Mouse (Mus musculus): ENCODE data around the gene Ndufb5. TPM values are rescaled to one million over a fixed set of nuclear protein-coding genes. Genes with fewer than 3 reads are reported as not detected.
"Not testable (repeated sequence)": the region's sequence is repeated elsewhere in the genome, so short reads cannot be mapped to it uniquely, and the experiment has no call there.

The Ndufb5 gene
- polyA plus RNA-seq, 1 experiment from 2014 or later: 270 TPM

DNA sequence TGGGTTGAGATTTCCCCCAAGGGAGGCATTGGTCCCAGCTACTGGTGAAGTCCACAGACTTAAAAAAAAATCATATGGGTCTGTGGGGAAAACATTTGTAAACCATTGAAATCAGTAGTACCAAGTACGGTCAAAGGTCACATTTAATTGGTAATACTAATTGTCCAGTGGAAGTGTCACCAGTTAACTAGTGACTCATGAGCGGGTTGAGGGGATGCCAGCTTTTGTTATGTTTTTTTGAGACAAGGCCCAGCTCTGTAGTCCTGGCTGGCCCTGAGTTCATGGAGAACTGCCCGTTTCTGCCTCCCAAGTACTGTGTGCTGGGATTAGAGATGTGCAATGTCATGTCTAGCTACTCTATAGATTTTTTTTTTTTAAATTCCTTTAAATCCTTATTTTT is 23.1 kb upstream of the Ndufb5 start:
- no peaks in the 10 kb centered on the region for H3K27me3 ChIP-seq (ENCODE audit: control insufficient read depth, insufficient read depth, low read length)
- H3K4me2 ChIP-seq (ENCODE audit: low read depth, low read length, severe bottlenecking): no peak overlapping the region
- no peak overlapping the region for H3K4me3 ChIP-seq (ENCODE audit: low read depth, low read length)
- H3K4me1 ChIP-seq (replicated peaks; ENCODE audit: control insufficient read depth, insufficient read depth, low read length): peaks cover 4% of the 10 kb centered on the region; the same call in 1 of the 2 replicates
- H3K9me3 ChIP-seq (ENCODE audit: control insufficient read depth, low read length): no peaks in the 10 kb centered on the region
- ATAC-seq (replicated peaks; ENCODE audit: low FRiP score): no peak
- no peak overlapping the region for H3K9ac ChIP-seq (ENCODE audit: low read length)
- WGBS: 88% methylated on average over 3 of the region's 3 CpGs
- peaks cover 2% of the 10 kb centered on the region; the same call in 1 of the 2 replicates for H3K36me3 ChIP-seq (ENCODE audit: control insufficient read depth, insufficient read depth, low read length)
- no peak for DNase-seq (ENCODE audit: low spot score)
- no peak overlapping the region for H3K27ac ChIP-seq (ENCODE audit: low read depth, low read length)

DNA sequence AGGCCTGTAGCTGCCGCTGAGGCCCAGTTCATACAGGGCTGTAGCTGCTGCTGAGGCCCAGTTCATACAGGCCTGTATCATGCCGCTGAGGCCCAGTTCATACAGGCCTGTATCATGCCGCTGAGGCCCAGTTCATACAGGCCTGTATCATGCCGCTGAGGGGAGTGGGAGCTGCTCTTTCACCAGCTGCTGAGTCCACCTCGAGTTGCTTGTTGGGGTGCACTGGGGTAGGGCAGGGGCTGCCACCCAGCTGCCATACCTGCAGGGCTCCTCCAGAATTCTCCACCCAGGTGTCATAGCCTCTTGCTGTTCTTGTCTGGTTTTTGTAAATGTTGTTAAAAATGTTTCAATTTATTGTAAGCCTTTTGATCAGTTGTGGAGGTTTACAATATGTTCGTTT is 19.4 kb upstream of the Ndufb5 start:
- not testable (repeated sequence) for H3K4me1 ChIP-seq (replicated peaks; ENCODE audit: control insufficient read depth, insufficient read depth, low read length); H3K9me3 ChIP-seq (ENCODE audit: control insufficient read depth, low read length); DNase-seq (ENCODE audit: low spot score); H3K9ac ChIP-seq (ENCODE audit: low read length); H3K27me3 ChIP-seq (ENCODE audit: control insufficient read depth, insufficient read depth, low read length); ATAC-seq (replicated peaks; ENCODE audit: low FRiP score); H3K4me3 ChIP-seq (ENCODE audit: low read depth, low read length); H3K4me2 ChIP-seq (ENCODE audit: low read depth, low read length, severe bottlenecking); H3K36me3 ChIP-seq (ENCODE audit: control insufficient read depth, insufficient read depth, low read length); H3K27ac ChIP-seq (ENCODE audit: low read depth, low read length)
- WGBS: 94% methylated on average over 6 of the region's 6 CpGs

DNA sequence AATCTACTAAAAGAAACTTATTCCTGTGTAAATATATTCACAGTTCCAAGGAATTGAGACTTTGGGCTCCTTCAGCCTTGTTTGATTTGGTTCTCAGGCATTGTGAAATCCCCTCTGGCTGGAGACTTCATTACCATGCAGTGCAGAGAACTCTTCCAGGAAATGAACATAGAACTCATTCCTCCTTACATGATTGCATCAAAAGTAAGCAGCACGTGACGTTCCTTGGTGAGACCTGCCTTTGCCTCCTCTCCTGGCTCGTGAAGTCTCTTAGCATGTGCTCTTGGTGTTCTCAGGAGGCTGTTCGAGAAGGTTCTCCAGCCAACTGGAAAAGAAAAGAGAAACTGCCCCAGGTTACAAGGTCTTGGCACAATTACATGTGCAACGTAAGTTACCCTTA is 18.5 kb upstream of the Ndufb5 start:
- Histone ChIP-seq H3K27me3 (ENCODE audit: control insufficient read depth, insufficient read depth, low read length) (no peaks in the 10 kb centered on the region), H3K4me2 (ENCODE audit: low read depth, low read length, severe bottlenecking) (no peak overlapping the region), H3K4me1 (replicated peaks; ENCODE audit: control insufficient read depth, insufficient read depth, low read length) (no peaks in the 10 kb centered on the region), H3K9ac (ENCODE audit: low read length) (no peak overlapping the region), H3K9me3 (ENCODE audit: control insufficient read depth, low read length) (no peaks in the 10 kb centered on the region; the same call in 1 of the 2 replicates), H3K36me3 (ENCODE audit: control insufficient read depth, insufficient read depth, low read length) (peaks cover 16% of the 10 kb centered on the region), H3K4me3 (ENCODE audit: low read depth, low read length) (no peak overlapping the region), H3K27ac (ENCODE audit: low read depth, low read length) (no peak overlapping the region)
- WGBS: 91% methylated on average over 5 of the region's 5 CpGs
- ATAC-seq (replicated peaks; ENCODE audit: low FRiP score) (no peak), DNase-seq (ENCODE audit: low spot score) (no peak)

DNA sequence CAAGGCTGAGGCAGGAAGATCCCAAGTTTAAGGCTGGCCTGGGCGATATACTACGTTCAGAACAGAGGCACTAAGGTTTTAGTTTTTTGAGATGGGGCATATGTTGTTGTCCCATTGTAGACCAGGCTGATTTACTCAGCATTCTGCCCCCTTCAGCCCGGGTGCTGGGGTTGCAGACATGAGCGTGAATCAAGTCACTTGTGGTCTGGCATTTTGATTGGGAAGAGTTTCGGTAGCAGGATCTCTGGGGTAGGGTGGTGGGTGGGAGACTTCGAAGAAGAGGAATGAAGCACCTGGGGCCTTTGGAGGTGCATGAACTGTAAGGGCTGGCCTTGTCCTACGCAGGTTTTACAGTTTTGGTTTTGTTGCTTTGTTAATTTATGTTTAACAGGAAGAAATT is 12.6 kb upstream of the Ndufb5 start:
- no peak overlapping the region for H3K4me3 ChIP-seq (ENCODE audit: low read depth, low read length)
- no peaks in the 10 kb centered on the region; the same call in 1 of the 2 replicates for H3K9me3 ChIP-seq (ENCODE audit: control insufficient read depth, low read length)
- no peaks in the 10 kb centered on the region for H3K27me3 ChIP-seq (ENCODE audit: control insufficient read depth, insufficient read depth, low read length)
- H3K4me2 ChIP-seq (ENCODE audit: low read depth, low read length, severe bottlenecking): no peak overlapping the region
- peaks cover 32% of the 10 kb centered on the region for H3K36me3 ChIP-seq (ENCODE audit: control insufficient read depth, insufficient read depth, low read length)
- DNase-seq (ENCODE audit: low spot score) (no peak), ATAC-seq (replicated peaks; ENCODE audit: low FRiP score) (no peak)
- WGBS: 92% methylated on average over 7 of the region's 7 CpGs
- no peak overlapping the region for H3K27ac ChIP-seq (ENCODE audit: low read depth, low read length)
- no peak overlapping the region for H3K9ac ChIP-seq (ENCODE audit: low read length)
- H3K4me1 ChIP-seq (replicated peaks; ENCODE audit: control insufficient read depth, insufficient read depth, low read length): no peaks in the 10 kb centered on the region

DNA sequence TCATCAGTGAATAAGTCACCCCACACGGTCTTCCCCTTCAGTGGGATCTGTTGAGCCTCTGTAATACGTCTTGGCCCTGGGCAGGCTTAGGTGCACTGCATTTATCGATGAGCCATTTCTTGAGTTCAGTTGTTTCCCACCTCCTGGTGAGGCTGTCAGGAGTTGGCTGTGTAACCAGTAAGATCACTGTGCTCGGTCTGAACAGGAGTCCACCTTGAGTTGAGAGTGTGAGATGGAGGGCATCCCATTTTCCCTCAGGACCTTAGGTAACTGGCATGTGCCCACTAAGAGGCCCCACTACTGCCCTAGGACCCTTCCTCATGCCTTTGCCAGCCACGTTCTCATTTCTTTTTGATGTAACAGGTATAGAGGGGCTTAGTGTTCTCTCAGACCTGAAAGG is 10.8 kb upstream of the Ndufb5 start:
- Histone ChIP-seq H3K4me3 (ENCODE audit: low read depth, low read length) (no peak overlapping the region), H3K4me2 (ENCODE audit: low read depth, low read length, severe bottlenecking) (no peak overlapping the region), H3K27ac (ENCODE audit: low read depth, low read length) (no peak overlapping the region), H3K4me1 (replicated peaks; ENCODE audit: control insufficient read depth, insufficient read depth, low read length) (no peaks in the 10 kb centered on the region), H3K9me3 (ENCODE audit: control insufficient read depth, low read length) (no peaks in the 10 kb centered on the region; the same call in 1 of the 2 replicates), H3K36me3 (ENCODE audit: control insufficient read depth, insufficient read depth, low read length) (peaks cover 39% of the 10 kb centered on the region), H3K27me3 (ENCODE audit: control insufficient read depth, insufficient read depth, low read length) (no peaks in the 10 kb centered on the region), H3K9ac (ENCODE audit: low read length) (no peak overlapping the region)
- ATAC-seq (replicated peaks; ENCODE audit: low FRiP score) (no peak), DNase-seq (ENCODE audit: low spot score) (no peak)
- 86% methylated on average over 5 of the region's 5 CpGs for WGBS

DNA sequence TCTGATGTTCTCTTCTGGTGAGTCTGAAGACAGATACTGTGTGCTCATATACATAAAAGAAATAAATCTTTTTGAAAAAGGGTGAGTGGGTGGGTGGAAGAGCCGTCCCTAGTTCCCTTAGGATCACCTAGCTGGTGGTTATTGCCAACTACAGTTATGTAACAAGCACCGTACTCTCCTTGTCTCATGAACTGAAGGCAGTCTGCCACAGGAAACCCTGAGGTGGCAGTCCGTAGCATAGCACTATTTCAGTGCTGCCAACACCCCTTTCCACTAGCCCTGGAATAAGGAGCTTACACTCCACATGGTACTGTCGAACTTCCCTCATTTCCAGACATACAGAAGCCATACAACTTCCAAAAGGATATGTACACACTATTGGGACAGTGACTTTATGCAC is 8.9 kb upstream of the Ndufb5 start:
- H3K9me3 ChIP-seq (ENCODE audit: control insufficient read depth, low read length): no peaks in the 10 kb centered on the region; the same call in 1 of the 2 replicates
- 93% methylated on average over 4 of the region's 4 CpGs for WGBS
- H3K4me2 ChIP-seq (ENCODE audit: low read depth, low read length, severe bottlenecking): no peak overlapping the region
- no peak for ATAC-seq (replicated peaks; ENCODE audit: low FRiP score)
- no peaks in the 10 kb centered on the region for H3K27me3 ChIP-seq (ENCODE audit: control insufficient read depth, insufficient read depth, low read length)
- H3K36me3 ChIP-seq (ENCODE audit: control insufficient read depth, insufficient read depth, low read length): peaks cover 32% of the 10 kb centered on the region
- no peaks in the 10 kb centered on the region for H3K4me1 ChIP-seq (replicated peaks; ENCODE audit: control insufficient read depth, insufficient read depth, low read length)
- H3K4me3 ChIP-seq (ENCODE audit: low read depth, low read length): no peak overlapping the region
- no peak overlapping the region for H3K27ac ChIP-seq (ENCODE audit: low read depth, low read length)
- no peak overlapping the region for H3K9ac ChIP-seq (ENCODE audit: low read length)
- DNase-seq (ENCODE audit: low spot score): no peak

DNA sequence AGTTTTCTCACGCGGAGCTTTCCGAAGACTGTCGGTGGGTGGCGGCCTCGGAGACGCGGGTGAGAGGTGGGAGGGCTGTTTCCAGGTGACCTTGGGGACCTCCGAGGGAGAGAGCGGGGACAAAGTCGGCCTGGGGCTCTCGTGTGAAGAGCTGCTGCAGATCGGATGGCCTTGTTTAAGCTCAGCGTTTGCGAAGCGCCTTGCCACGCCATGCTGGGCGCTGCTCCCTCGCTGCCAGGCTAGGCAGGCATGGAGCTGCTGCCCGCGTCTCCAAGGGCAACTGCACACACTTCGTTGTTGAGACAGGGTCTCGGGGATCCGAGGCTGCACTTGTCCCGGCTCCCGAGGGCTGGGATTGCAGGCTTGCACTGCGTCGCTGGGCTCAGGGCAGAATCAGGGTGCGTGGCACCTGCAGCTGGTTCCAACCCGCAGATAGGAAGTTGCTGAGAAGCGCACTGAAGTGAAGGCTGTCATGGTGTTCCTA is 424 bp downstream of the Ndufb5 start, which contains the start of gene Mrpl47:
Gene Mrpl47, minus strand, starts transcription at position 434 of the 484 bp plus-strand sequence.
- H3K36me3 ChIP-seq (ENCODE audit: control insufficient read depth, insufficient read depth, low read length): no peaks in the 10 kb centered on the region
- ATAC-seq (replicated peaks; ENCODE audit: low FRiP score) (peak; percentile 67), DNase-seq (ENCODE audit: low spot score) (no peak)
- no peaks in the 10 kb centered on the region for H3K27me3 ChIP-seq (ENCODE audit: control insufficient read depth, insufficient read depth, low read length)
- 1% methylated on average over 31 of the region's 31 CpGs for WGBS
- H3K4me1 ChIP-seq (replicated peaks; ENCODE audit: control insufficient read depth, insufficient read depth, low read length): peaks cover 3% of the 10 kb centered on the region; the same call in 1 of the 2 replicates
- no peaks in the 10 kb centered on the region for H3K9me3 ChIP-seq (ENCODE audit: control insufficient read depth, low read length)
- H3K4me3 ChIP-seq (ENCODE audit: low read depth, low read length): peak within 1 kb of the TSS; percentile 84
- H3K4me2 ChIP-seq (ENCODE audit: low read depth, low read length, severe bottlenecking): peak within 1 kb of the TSS; percentile 68
- 0 out of 2 replicates have a peak within 1 kb of the TSS, but pooled peaks have one; percentile 37 for H3K27ac ChIP-seq (ENCODE audit: low read depth, low read length)
- H3K9ac ChIP-seq (ENCODE audit: low read length): peak within 1 kb of the TSS; percentile 88

DNA sequence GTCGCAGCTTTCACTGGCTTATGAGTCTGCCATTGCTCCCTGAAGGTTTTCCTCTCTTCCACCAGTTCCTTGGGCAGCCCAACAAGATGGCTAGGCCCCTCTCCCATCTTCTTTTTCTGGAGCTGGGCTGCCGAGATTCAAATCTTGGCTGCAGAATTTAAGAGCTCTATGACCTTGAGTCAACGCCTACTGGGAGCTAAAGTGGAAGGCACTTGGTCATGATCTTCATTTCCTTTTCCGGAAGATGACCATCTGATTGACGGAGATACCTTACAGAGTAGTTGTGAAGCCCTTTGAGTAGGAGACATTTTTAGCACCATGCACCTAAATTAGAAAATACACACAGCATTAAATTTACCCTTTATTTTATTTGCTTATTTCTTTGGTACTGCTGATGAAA is 1.8 kb downstream of the Ndufb5 start:
- Histone ChIP-seq H3K9me3 (ENCODE audit: control insufficient read depth, low read length) (no peaks in the 10 kb centered on the region), H3K27me3 (ENCODE audit: control insufficient read depth, insufficient read depth, low read length) (no peaks in the 10 kb centered on the region), H3K4me2 (ENCODE audit: low read depth, low read length, severe bottlenecking) (no peak overlapping the region), H3K4me1 (replicated peaks; ENCODE audit: control insufficient read depth, insufficient read depth, low read length) (peaks cover 3% of the 10 kb centered on the region; the same call in 1 of the 2 replicates), H3K9ac (ENCODE audit: low read length) (no peak overlapping the region), H3K4me3 (ENCODE audit: low read depth, low read length) (no peak overlapping the region; the same call in 1 of the 2 replicates), H3K36me3 (ENCODE audit: control insufficient read depth, insufficient read depth, low read length) (no peaks in the 10 kb centered on the region), H3K27ac (ENCODE audit: low read depth, low read length) (no peak overlapping the region)
- DNase-seq (ENCODE audit: low spot score) (no peak), ATAC-seq (replicated peaks; ENCODE audit: low FRiP score) (no peak)
- 98% methylated on average over 5 of the region's 5 CpGs for WGBS

DNA sequence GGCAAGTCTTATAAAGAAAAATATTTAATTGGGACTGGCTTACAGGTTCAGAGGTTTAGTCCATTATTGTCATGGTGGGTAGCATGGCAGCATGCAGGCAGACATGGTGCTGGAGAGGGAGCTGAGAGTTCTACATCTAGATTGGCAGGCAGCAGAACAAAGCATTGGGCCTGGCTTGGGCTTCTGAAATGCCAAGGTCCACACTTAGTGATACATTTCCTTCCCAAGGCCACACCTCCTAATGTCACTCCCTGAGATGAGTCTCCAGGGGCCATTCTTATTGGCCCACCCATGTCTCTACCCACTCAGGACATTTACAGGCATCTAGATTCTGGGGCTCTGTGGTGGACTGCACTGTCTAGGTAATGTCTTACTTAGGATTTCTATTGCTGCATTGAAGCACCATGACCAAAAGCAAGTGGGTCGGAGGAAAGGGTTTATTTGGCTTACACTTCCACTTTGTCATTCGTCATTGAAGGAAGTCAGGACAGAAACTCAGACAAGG is 5.5 kb downstream of the Ndufb5 start:
- no peak overlapping the region for H3K9ac ChIP-seq (ENCODE audit: low read length)
- ATAC-seq (replicated peaks; ENCODE audit: low FRiP score) (no peak), DNase-seq (ENCODE audit: low spot score) (no peak)
- H3K36me3 ChIP-seq (ENCODE audit: control insufficient read depth, insufficient read depth, low read length): no peaks in the 10 kb centered on the region; the same call in 1 of the 2 replicates
- H3K4me2 ChIP-seq (ENCODE audit: low read depth, low read length, severe bottlenecking): no peak overlapping the region
- H3K27ac ChIP-seq (ENCODE audit: low read depth, low read length): no peak overlapping the region
- no peaks in the 10 kb centered on the region for H3K27me3 ChIP-seq (ENCODE audit: control insufficient read depth, insufficient read depth, low read length)
- no peak overlapping the region for H3K4me3 ChIP-seq (ENCODE audit: low read depth, low read length)
- H3K9me3 ChIP-seq (ENCODE audit: control insufficient read depth, low read length): no peaks in the 10 kb centered on the region; the same call in 1 of the 2 replicates
- peaks cover 3% of the 10 kb centered on the region; the same call in 1 of the 2 replicates for H3K4me1 ChIP-seq (replicated peaks; ENCODE audit: control insufficient read depth, insufficient read depth, low read length)
- WGBS: 91% methylated on average over 2 of the region's 2 CpGs
